Mouse (Mus musculus): ENCODE results near the gene Zfhx3. TPM values are rescaled to one million over a fixed set of nuclear protein-coding genes. Genes with fewer than 3 reads are reported as not detected.

Zfhx3 gene
- polyA plus RNA-seq, 1 experiment: 14.0 TPM

- H3K9me3 ChIP-seq (replicated peaks; ENCODE audit: control insufficient read depth, insufficient read depth, low read length, poor library complexity, severe bottlenecking): no peaks in the 10 kb centered on the region
- no peaks in the 10 kb centered on the region for H3K36me3 ChIP-seq (ENCODE audit: control insufficient read depth, insufficient read depth, low read length, poor library complexity, severe bottlenecking)
- H3K4me3 ChIP-seq (ENCODE audit: low read depth, low read length): no peak overlapping the region
- H3K4me1 ChIP-seq (ENCODE audit: control insufficient read depth, insufficient read depth, low read length): no peaks in the 10 kb centered on the region
- H3K27me3 ChIP-seq (ENCODE audit: control insufficient read depth, insufficient read depth, low read length, poor library complexity, severe bottlenecking): no peaks in the 10 kb centered on the region
- no peak overlapping the region for H3K9ac ChIP-seq (ENCODE audit: low read depth, poor library complexity, severe bottlenecking)
- TF ChIP-seq POLR2A (IDR thresholded peaks at IDR 0.05; ENCODE audit: insufficient read depth, low read length) (no peak), EP300 (IDR thresholded peaks at IDR 0.05; ENCODE audit: insufficient read depth, low read depth, low read length) (no peak)
- no peak overlapping the region for H3K27ac ChIP-seq (ENCODE audit: insufficient read depth, low read length)
Observed at GRCm38 (mm10) chr8:108480141-108480540, 537.7 kb downstream of the Zfhx3 start.

- no peak overlapping the region for H3K27ac ChIP-seq (ENCODE audit: insufficient read depth, low read length)
Observed at GRCm38 (mm10) chr8:108481167-108481815, 538.8 kb downstream of the Zfhx3 start.

GRCm38 (mm10) chr8:108496101-108496500, 553.7 kb downstream of the Zfhx3 start:
- Histone ChIP-seq H3K9ac (ENCODE audit: low read depth, poor library complexity, severe bottlenecking) (no peak overlapping the region), H3K4me1 (ENCODE audit: control insufficient read depth, insufficient read depth, low read length) (no peaks in the 10 kb centered on the region), H3K4me3 (ENCODE audit: low read depth, low read length) (no peak overlapping the region), H3K9me3 (replicated peaks; ENCODE audit: control insufficient read depth, insufficient read depth, low read length, poor library complexity, severe bottlenecking) (no peaks in the 10 kb centered on the region), H3K27ac (ENCODE audit: insufficient read depth, low read length) (no peak overlapping the region), H3K36me3 (ENCODE audit: control insufficient read depth, insufficient read depth, low read length, poor library complexity, severe bottlenecking) (no peaks in the 10 kb centered on the region), H3K27me3 (ENCODE audit: control insufficient read depth, insufficient read depth, low read length, poor library complexity, severe bottlenecking) (no peaks in the 10 kb centered on the region; the same call in 1 of the 2 replicates)
- TF ChIP-seq CTCF (IDR thresholded peaks at IDR 0.05; ENCODE audit: low read depth, low read length) (no peak), POLR2A (IDR thresholded peaks at IDR 0.05; ENCODE audit: insufficient read depth, low read length) (no peak), EP300 (IDR thresholded peaks at IDR 0.05; ENCODE audit: insufficient read depth, low read depth, low read length) (no peak)

More at GRCm38 (mm10) chr8:108481167-108481815, 538.8 kb downstream of the Zfhx3 start:
- Histone ChIP-seq H3K9me3 (replicated peaks; ENCODE audit: control insufficient read depth, insufficient read depth, low read length, poor library complexity, severe bottlenecking) (no peaks in the 10 kb centered on the region), H3K36me3 (ENCODE audit: control insufficient read depth, insufficient read depth, low read length, poor library complexity, severe bottlenecking) (no peaks in the 10 kb centered on the region), H3K27me3 (ENCODE audit: control insufficient read depth, insufficient read depth, low read length, poor library complexity, severe bottlenecking) (no peaks in the 10 kb centered on the region), H3K4me3 (ENCODE audit: low read depth, low read length) (no peak overlapping the region), H3K4me1 (ENCODE audit: control insufficient read depth, insufficient read depth, low read length) (no peaks in the 10 kb centered on the region), H3K9ac (ENCODE audit: low read depth, poor library complexity, severe bottlenecking) (no peak overlapping the region)
- TF ChIP-seq EP300 (IDR thresholded peaks at IDR 0.05; ENCODE audit: insufficient read depth, low read depth, low read length): no peak
- TF ChIP-seq CTCF (IDR thresholded peaks at IDR 0.05; ENCODE audit: low read depth, low read length): no peak
- no peak for TF ChIP-seq POLR2A (IDR thresholded peaks at IDR 0.05; ENCODE audit: insufficient read depth, low read length)

- no peak overlapping the region for H3K4me3 ChIP-seq (ENCODE audit: low read depth, low read length)
- no peaks in the 10 kb centered on the region for H3K4me1 ChIP-seq (ENCODE audit: control insufficient read depth, insufficient read depth, low read length)
- H3K27me3 ChIP-seq (ENCODE audit: control insufficient read depth, insufficient read depth, low read length, poor library complexity, severe bottlenecking): no peaks in the 10 kb centered on the region; the same call in 1 of the 2 replicates
- H3K36me3 ChIP-seq (ENCODE audit: control insufficient read depth, insufficient read depth, low read length, poor library complexity, severe bottlenecking): no peaks in the 10 kb centered on the region
- TF ChIP-seq EP300 (IDR thresholded peaks at IDR 0.05; ENCODE audit: insufficient read depth, low read depth, low read length) (no peak), POLR2A (IDR thresholded peaks at IDR 0.05; ENCODE audit: insufficient read depth, low read length) (no peak), CTCF (IDR thresholded peaks at IDR 0.05; ENCODE audit: low read depth, low read length) (no peak)
- no peaks in the 10 kb centered on the region for H3K9me3 ChIP-seq (replicated peaks; ENCODE audit: control insufficient read depth, insufficient read depth, low read length, poor library complexity, severe bottlenecking)
- H3K9ac ChIP-seq (ENCODE audit: low read depth, poor library complexity, severe bottlenecking): no peak overlapping the region
- no peak overlapping the region for H3K27ac ChIP-seq (ENCODE audit: insufficient read depth, low read length)
Observed at GRCm38 (mm10) chr8:108506779-108507178, 564.3 kb downstream of the Zfhx3 start.

- H3K4me1 ChIP-seq (ENCODE audit: control insufficient read depth, insufficient read depth, low read length): no peaks in the 10 kb centered on the region
- H3K36me3 ChIP-seq (ENCODE audit: control insufficient read depth, insufficient read depth, low read length, poor library complexity, severe bottlenecking): no peaks in the 10 kb centered on the region
- H3K4me3 ChIP-seq (ENCODE audit: low read depth, low read length): no peak overlapping the region
- H3K9me3 ChIP-seq (replicated peaks; ENCODE audit: control insufficient read depth, insufficient read depth, low read length, poor library complexity, severe bottlenecking): no peaks in the 10 kb centered on the region
- H3K27me3 ChIP-seq (ENCODE audit: control insufficient read depth, insufficient read depth, low read length, poor library complexity, severe bottlenecking): no peaks in the 10 kb centered on the region; the same call in 1 of the 2 replicates
- no peak overlapping the region for H3K9ac ChIP-seq (ENCODE audit: low read depth, poor library complexity, severe bottlenecking)
- TF ChIP-seq CTCF (IDR thresholded peaks at IDR 0.05; ENCODE audit: low read depth, low read length) (no peak), EP300 (IDR thresholded peaks at IDR 0.05; ENCODE audit: insufficient read depth, low read depth, low read length) (no peak), POLR2A (IDR thresholded peaks at IDR 0.05; ENCODE audit: insufficient read depth, low read length) (no peak)
- H3K27ac ChIP-seq (ENCODE audit: insufficient read depth, low read length): no peak overlapping the region
Observed at GRCm38 (mm10) chr8:108507769-108508168, 565.3 kb downstream of the Zfhx3 start.

- no peak overlapping the region for H3K27ac ChIP-seq (ENCODE audit: insufficient read depth, low read length)
- no peaks in the 10 kb centered on the region for H3K4me1 ChIP-seq (ENCODE audit: control insufficient read depth, insufficient read depth, low read length)
- TF ChIP-seq CTCF (IDR thresholded peaks at IDR 0.05; ENCODE audit: low read depth, low read length) (no peak), EP300 (IDR thresholded peaks at IDR 0.05; ENCODE audit: insufficient read depth, low read depth, low read length) (no peak), POLR2A (IDR thresholded peaks at IDR 0.05; ENCODE audit: insufficient read depth, low read length) (no peak)
- H3K36me3 ChIP-seq (ENCODE audit: control insufficient read depth, insufficient read depth, low read length, poor library complexity, severe bottlenecking): no peaks in the 10 kb centered on the region
- H3K9me3 ChIP-seq (replicated peaks; ENCODE audit: control insufficient read depth, insufficient read depth, low read length, poor library complexity, severe bottlenecking): no peaks in the 10 kb centered on the region; the same call in 1 of the 2 replicates
- H3K9ac ChIP-seq (ENCODE audit: low read depth, poor library complexity, severe bottlenecking): no peak overlapping the region
- H3K4me3 ChIP-seq (ENCODE audit: low read depth, low read length): no peak overlapping the region
- no peaks in the 10 kb centered on the region; the same call in 1 of the 2 replicates for H3K27me3 ChIP-seq (ENCODE audit: control insufficient read depth, insufficient read depth, low read length, poor library complexity, severe bottlenecking)
Observed at GRCm38 (mm10) chr8:108510641-108511325, 568.3 kb downstream of the Zfhx3 start.
